Mouse (Mus musculus) naive thymus-derived CD4-positive, alpha-beta T cell, adult 5 months (primary cell): ENCODE data around the gene Slc43a3. TPM values are rescaled to one million over a fixed set of nuclear protein-coding genes. Genes with fewer than 3 reads are reported as not detected.

Experiments used
- polyA plus RNA-seq: library from polyadenylated mRNA; unstranded; fragments of 100-300 nt; shearing (Covaris generic); gene quantifications from one replicate; pipeline ENCODE4 v1.2.1, GENCODE M21; 2017

The Slc43a3 gene
- 0.71 TPM for polyA plus RNA-seq

GRCm38 (mm10) chr2:84936474-84937429, at the start of gene Slc43a3:
Slc43a3 (plus strand) TSS chr2:84936579.

GRCm38 (mm10) chr2:84980188-84980587, 43.8 kb downstream of the Slc43a3 start, which contains the start of gene Prg2:
Prg2 (plus strand) TSS chr2:84980461.

GRCm38 (mm10) chr2:84987930-84988329, 51.6 kb downstream of the Slc43a3 start, which contains the start of gene Prg3:
Prg3 (plus strand) TSS chr2:84988215.

Other genes with a start within 250 kb of the Slc43a3 start
- gene Zdhhc5, start 221.4 kb upstream of the Slc43a3 start, polyA plus RNA-seq = 49.6 TPM
- gene Clp1, start 209.2 kb upstream of the Slc43a3 start, polyA plus RNA-seq = 74.1 TPM
- 0.77 TPM for gene Ypel4, start 202.5 kb upstream of the Slc43a3 start, polyA plus RNA-seq
- gene Gm19426, start 192.9 kb upstream of the Slc43a3 start, polyA plus RNA-seq = not detected
- not detected for gene Serping1, start 161.1 kb upstream of the Slc43a3 start, polyA plus RNA-seq
- 0.73 TPM for gene Ube2l6, start 137.8 kb upstream of the Slc43a3 start, polyA plus RNA-seq
- not detected for gene Smtnl1, start 113.9 kb upstream of the Slc43a3 start, polyA plus RNA-seq
- 20.9 TPM for gene Timm10, start 109.6 kb upstream of the Slc43a3 start, polyA plus RNA-seq
- not detected for gene Slc43a1, start 97.7 kb upstream of the Slc43a3 start, polyA plus RNA-seq
- not detected for gene Rtn4rl2, start 49.9 kb upstream of the Slc43a3 start, polyA plus RNA-seq
- gene Prg2, start 43.9 kb downstream of the Slc43a3 start, polyA plus RNA-seq = not detected
- gene Prg3, start 51.6 kb downstream of the Slc43a3 start, polyA plus RNA-seq = not detected
- 161 TPM for gene Ssrp1, start 100.7 kb downstream of the Slc43a3 start, polyA plus RNA-seq
- 0.85 TPM for gene P2rx3, start 100.9 kb downstream of the Slc43a3 start, polyA plus RNA-seq
- 11.0 TPM for gene Tnks1bp1, start 111.4 kb downstream of the Slc43a3 start, polyA plus RNA-seq
- gene Aplnr, start 199.6 kb downstream of the Slc43a3 start, polyA plus RNA-seq = not detected